Mouse (Mus musculus): ENCODE measurements around the gene Cyb5rl.

Cyb5rl gene

GRCm38 (mm10) chr4:107064394-107065098, 2.2 kb upstream of the Cyb5rl start:
- no peak for DNase-seq

- peak; percentile 39 for DNase-seq
Measured at GRCm38 (mm10) chr4:107067151-107067840, 508 bp downstream of the Cyb5rl start.

- no peak for DNase-seq
Measured at GRCm38 (mm10) chr4:107072343-107072742, 5.6 kb downstream of the Cyb5rl start.

GRCm38 (mm10) chr4:107075456-107075855, 8.7 kb downstream of the Cyb5rl start:
- DNase-seq, result no peak

GRCm38 (mm10) chr4:107078894-107079293, 12.1 kb downstream of the Cyb5rl start:
- DNase-seq, result no peak

- no peak for DNase-seq
Measured at GRCm38 (mm10) chr4:107079716-107080115, 12.9 kb downstream of the Cyb5rl start.

GRCm38 (mm10) chr4:107082185-107082584, 15.4 kb downstream of the Cyb5rl start:
- DNase-seq, result no peak

- no peak for DNase-seq
Measured at GRCm38 (mm10) chr4:107083126-107083525, 16.3 kb downstream of the Cyb5rl start.

GRCm38 (mm10) chr4:107084343-107084742, 17.6 kb downstream of the Cyb5rl start:
- DNase-seq, result no peak

- no peak for DNase-seq
Measured at GRCm38 (mm10) chr4:107084858-107085257, 18.1 kb downstream of the Cyb5rl start.

- no peak for DNase-seq
Measured at GRCm38 (mm10) chr4:107091696-107092095, 24.9 kb downstream of the Cyb5rl start.

GRCm38 (mm10) chr4:107094484-107095187, 27.8 kb downstream of the Cyb5rl start:
- DNase-seq, result no peak

GRCm38 (mm10) chr4:107096043-107096442, 29.3 kb downstream of the Cyb5rl start:
- DNase-seq, result no peak

- DNase-seq, result no peak
Measured at GRCm38 (mm10) chr4:107096841-107097373, 30.1 kb downstream of the Cyb5rl start, which contains the start of gene Cdcp2. Cdcp2 (plus strand) TSS chr4:107096891.

- DNase-seq, result no peak
Measured at GRCm38 (mm10) chr4:107097871-107098270, 31.1 kb downstream of the Cyb5rl start.

- no peak for DNase-seq
Measured at GRCm38 (mm10) chr4:107098375-107098774, 31.6 kb downstream of the Cyb5rl start.

- no peak for DNase-seq
Measured at GRCm38 (mm10) chr4:107098791-107099525, 32.2 kb downstream of the Cyb5rl start.

- no peak for DNase-seq
Measured at GRCm38 (mm10) chr4:107102220-107102619, 35.4 kb downstream of the Cyb5rl start.

- no peak for DNase-seq
Measured at GRCm38 (mm10) chr4:107106777-107107176, 40.0 kb downstream of the Cyb5rl start.

- peak; percentile 33 for DNase-seq
Measured at GRCm38 (mm10) chr4:107108291-107108731, 41.5 kb downstream of the Cyb5rl start.

- peak; percentile 46 for DNase-seq
Measured at GRCm38 (mm10) chr4:107109181-107109580, 42.4 kb downstream of the Cyb5rl start.

- no peak for DNase-seq
Measured at GRCm38 (mm10) chr4:107114278-107114677, 47.5 kb downstream of the Cyb5rl start.
